Mouse (Mus musculus): ENCODE measurements around the gene Pigyl. TPM values are rescaled to one million over a fixed set of nuclear protein-coding genes. Genes with fewer than 3 reads are reported as not detected.

The Pigyl gene
- polyA plus RNA-seq, 1 experiment from 2014 or later, result 75.6 TPM

DNA sequence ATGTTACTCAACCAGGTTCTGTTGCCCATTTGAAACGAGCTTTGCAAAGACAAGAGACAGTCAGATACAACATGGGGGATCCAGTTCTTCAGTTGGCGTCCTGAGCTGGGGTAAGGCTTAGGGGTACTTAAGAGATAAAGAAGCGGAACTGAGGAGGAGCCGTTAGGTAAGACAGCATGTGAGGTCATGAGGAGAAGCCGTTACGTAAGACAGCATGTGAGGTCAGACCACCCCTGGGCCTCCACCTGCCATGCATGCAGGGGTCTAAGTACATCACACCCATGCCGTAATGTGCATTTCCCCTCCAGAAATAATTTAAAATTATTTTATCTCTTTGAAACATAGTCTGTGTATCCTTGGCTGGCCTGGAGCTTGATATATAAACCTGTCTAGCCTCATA lies 6.3 kb downstream of the Pigyl start:
- H3K36me3 ChIP-seq, result 0 out of 2 replicates have a peak, but pooled peaks cover 9% of the 10 kb centered on the region
- H3K9me3 ChIP-seq (replicated peaks), result 0 out of 2 replicates have a peak, but pooled peaks cover 6% of the 10 kb centered on the region
- no peak overlapping the region for H3K4me3 ChIP-seq (replicated peaks)
- no peak overlapping the region for H3K9ac ChIP-seq
- 79% methylated on average over 7 of the region's 7 CpGs for WGBS
- ATAC-seq (ENCODE audit: insufficient number of reproducible peaks, low FRiP score, low TSS enrichment, low read depth), result no peak
- no peaks in the 10 kb centered on the region for H3K27me3 ChIP-seq
- H3K27ac ChIP-seq (replicated peaks), result no peak overlapping the region
- no peak overlapping the region for H3K4me2 ChIP-seq (replicated peaks)
- H3K4me1 ChIP-seq, result peaks cover 3% of the 10 kb centered on the region; the same call in 1 of the 2 replicates

DNA sequence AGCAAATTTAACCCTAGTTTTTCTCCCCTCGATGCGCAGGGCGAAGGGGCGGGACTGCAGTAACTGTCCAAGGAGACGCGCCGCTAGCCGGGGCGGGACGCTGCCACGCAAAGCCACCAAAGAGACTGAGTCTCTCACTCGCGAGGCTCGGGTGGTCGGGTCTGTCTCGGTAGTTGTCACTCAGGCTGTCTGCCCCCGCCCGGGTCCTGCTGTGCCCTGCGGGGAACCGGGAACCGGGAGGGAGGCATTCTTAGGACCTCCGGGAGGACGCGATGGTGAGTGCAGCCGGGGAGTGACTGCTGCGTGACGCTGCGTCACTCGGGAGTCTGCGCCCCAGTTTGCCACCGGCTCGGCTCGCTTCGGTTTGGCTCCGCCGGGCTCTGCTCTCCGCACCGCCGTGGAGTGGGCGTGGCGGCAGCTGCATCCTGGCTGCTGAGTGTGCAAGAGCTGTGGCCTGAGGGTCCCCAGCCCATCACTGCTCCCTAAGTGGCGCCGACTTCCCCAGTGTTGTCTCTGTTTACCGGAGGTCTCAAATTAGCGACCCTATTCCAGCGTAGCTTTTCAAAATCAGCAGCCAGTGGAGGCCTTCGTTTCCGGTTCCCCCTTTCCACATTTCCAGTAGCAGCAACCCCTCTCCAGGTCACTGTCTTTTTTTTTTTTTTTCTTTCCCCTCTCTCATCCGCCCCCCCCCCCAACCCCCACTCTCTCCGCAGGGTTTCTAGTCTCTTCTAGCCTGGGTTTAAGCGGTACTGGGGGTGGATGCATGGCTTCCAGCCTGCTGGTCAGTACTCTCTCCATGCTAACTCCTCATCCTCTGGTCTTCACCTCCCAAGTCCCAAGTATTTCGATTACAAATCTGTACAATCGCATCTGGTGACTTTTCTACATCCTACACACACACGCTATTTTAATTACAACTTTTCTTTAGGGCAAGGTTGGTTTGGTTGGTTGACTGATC lies 8.3 kb downstream of the Pigyl start:
- Histone ChIP-seq H3K9ac (peak overlapping the region; percentile 63), H3K9me3 (replicated peaks) (0 out of 2 replicates have a peak, but pooled peaks cover 6% of the 10 kb centered on the region), H3K4me1 (no peaks in the 10 kb centered on the region), H3K4me3 (replicated peaks) (peak overlapping the region; percentile 59), H3K36me3 (no peaks in the 10 kb centered on the region), H3K4me2 (replicated peaks) (peak overlapping the region; percentile 93), H3K27me3 (no peaks in the 10 kb centered on the region), H3K27ac (replicated peaks) (no peak overlapping the region; the same call in 1 of the 2 replicates)
- 2% methylated on average over 54 of the region's 54 CpGs for WGBS
- ATAC-seq (ENCODE audit: insufficient number of reproducible peaks, low FRiP score, low TSS enrichment, low read depth), result peak; percentile 69; the same call in 1 of the 2 replicates

- no peak overlapping the region for H3K4me3 ChIP-seq (replicated peaks)
- 48% methylated on average over 6 of the region's 6 CpGs for WGBS
Measured at GRCm38 (mm10) chr9:22165964-22166363, 9.3 kb downstream of the Pigyl start.

DNA sequence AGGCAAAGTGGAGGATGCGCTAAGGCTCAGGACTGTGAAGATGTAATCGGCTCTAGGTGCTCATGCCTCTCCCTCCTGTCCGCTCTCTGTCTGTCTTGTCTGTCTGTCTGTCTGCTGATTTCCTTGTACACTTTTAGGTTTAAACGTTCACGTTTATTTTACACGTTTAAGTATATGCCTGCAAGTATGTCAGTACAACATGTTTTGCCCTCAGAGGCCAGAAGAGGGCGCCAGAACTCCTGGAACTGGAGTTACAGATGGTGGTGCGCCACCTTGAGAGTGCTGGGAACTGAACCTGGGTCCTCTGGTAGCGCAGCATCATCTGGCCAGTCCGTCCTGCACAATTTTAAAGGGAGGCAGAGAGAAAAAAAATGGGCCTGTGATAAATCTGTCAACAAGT lies 10.0 kb downstream of the Pigyl start:
- no peaks in the 10 kb centered on the region for H3K4me1 ChIP-seq
- 0 out of 2 replicates have a peak, but pooled peaks cover 6% of the 10 kb centered on the region for H3K9me3 ChIP-seq (replicated peaks)
- H3K27ac ChIP-seq (replicated peaks), result no peak overlapping the region
- no peaks in the 10 kb centered on the region for H3K36me3 ChIP-seq
- ATAC-seq (ENCODE audit: insufficient number of reproducible peaks, low FRiP score, low TSS enrichment, low read depth), result no peak
- 91% methylated on average over 10 of the region's 10 CpGs for WGBS
- H3K9ac ChIP-seq, result no peak overlapping the region
- no peak overlapping the region for H3K4me2 ChIP-seq (replicated peaks)
- no peak overlapping the region for H3K4me3 ChIP-seq (replicated peaks)
- no peaks in the 10 kb centered on the region for H3K27me3 ChIP-seq

More at GRCm38 (mm10) chr9:22165964-22166363, 9.3 kb downstream of the Pigyl start:
- Histone ChIP-seq H3K27me3 (no peaks in the 10 kb centered on the region), H3K4me2 (replicated peaks) (no peak overlapping the region), H3K9ac (no peak overlapping the region), H3K9me3 (replicated peaks) (0 out of 2 replicates have a peak, but pooled peaks cover 6% of the 10 kb centered on the region), H3K27ac (replicated peaks) (no peak overlapping the region), H3K4me1 (no peaks in the 10 kb centered on the region), H3K36me3 (no peaks in the 10 kb centered on the region)
- no peak for ATAC-seq (ENCODE audit: insufficient number of reproducible peaks, low FRiP score, low TSS enrichment, low read depth)

GRCm38 (mm10) chr9:22167751-22168150 lies 11.1 kb downstream of the Pigyl start:
- 98% methylated on average over 4 of the region's 4 CpGs for WGBS
- Histone ChIP-seq H3K36me3 (no peaks in the 10 kb centered on the region), H3K9ac (no peak overlapping the region), H3K4me1 (no peaks in the 10 kb centered on the region), H3K9me3 (replicated peaks) (0 out of 2 replicates have a peak, but pooled peaks cover 6% of the 10 kb centered on the region), H3K4me2 (replicated peaks) (no peak overlapping the region), H3K4me3 (replicated peaks) (no peak overlapping the region), H3K27me3 (no peaks in the 10 kb centered on the region), H3K27ac (replicated peaks) (no peak overlapping the region)
- no peak for ATAC-seq (ENCODE audit: insufficient number of reproducible peaks, low FRiP score, low TSS enrichment, low read depth)

DNA sequence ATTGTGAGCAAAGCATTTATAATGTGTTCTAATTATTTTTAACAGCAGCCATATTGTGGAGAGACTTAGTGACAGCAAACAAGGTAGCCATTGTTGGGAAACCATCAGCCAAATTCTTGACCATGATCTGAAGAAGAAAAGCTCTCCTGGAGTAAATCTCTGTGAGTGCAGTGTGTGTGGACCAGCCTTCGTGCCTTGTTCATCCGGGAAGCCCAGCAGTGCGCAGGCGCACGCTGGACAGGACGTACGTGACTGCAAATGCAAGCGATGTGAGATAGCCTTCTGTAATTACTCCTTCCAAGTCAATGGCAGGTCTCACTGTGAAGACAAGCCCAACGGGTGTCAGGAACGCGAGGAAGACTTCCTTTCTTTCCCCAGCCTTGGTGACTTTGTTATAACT lies 12.7 kb downstream of the Pigyl start:
- H3K4me2 ChIP-seq (replicated peaks), result no peak overlapping the region
- no peak overlapping the region for H3K9ac ChIP-seq
- H3K4me3 ChIP-seq (replicated peaks), result no peak overlapping the region
- no peaks in the 10 kb centered on the region for H3K4me1 ChIP-seq
- ATAC-seq (ENCODE audit: insufficient number of reproducible peaks, low FRiP score, low TSS enrichment, low read depth), result no peak
- H3K27me3 ChIP-seq, result no peaks in the 10 kb centered on the region
- H3K36me3 ChIP-seq, result no peaks in the 10 kb centered on the region
- no peak overlapping the region for H3K27ac ChIP-seq (replicated peaks)
- 94% methylated on average over 11 of the region's 11 CpGs for WGBS
- H3K9me3 ChIP-seq (replicated peaks), result 0 out of 2 replicates have a peak, but pooled peaks cover 6% of the 10 kb centered on the region

GRCm38 (mm10) chr9:22172318-22172717 lies 15.7 kb downstream of the Pigyl start:
- no peaks in the 10 kb centered on the region for H3K9me3 ChIP-seq (replicated peaks)
- H3K4me2 ChIP-seq (replicated peaks), result no peak overlapping the region
- H3K4me3 ChIP-seq (replicated peaks), result no peak overlapping the region
- no peak for ATAC-seq (ENCODE audit: insufficient number of reproducible peaks, low FRiP score, low TSS enrichment, low read depth)
- no peaks in the 10 kb centered on the region for H3K27me3 ChIP-seq
- H3K36me3 ChIP-seq, result no peaks in the 10 kb centered on the region
- H3K27ac ChIP-seq (replicated peaks), result no peak overlapping the region
- no peaks in the 10 kb centered on the region for H3K4me1 ChIP-seq
- H3K9ac ChIP-seq, result no peak overlapping the region
- 88% methylated on average over 4 of the region's 4 CpGs for WGBS

DNA sequence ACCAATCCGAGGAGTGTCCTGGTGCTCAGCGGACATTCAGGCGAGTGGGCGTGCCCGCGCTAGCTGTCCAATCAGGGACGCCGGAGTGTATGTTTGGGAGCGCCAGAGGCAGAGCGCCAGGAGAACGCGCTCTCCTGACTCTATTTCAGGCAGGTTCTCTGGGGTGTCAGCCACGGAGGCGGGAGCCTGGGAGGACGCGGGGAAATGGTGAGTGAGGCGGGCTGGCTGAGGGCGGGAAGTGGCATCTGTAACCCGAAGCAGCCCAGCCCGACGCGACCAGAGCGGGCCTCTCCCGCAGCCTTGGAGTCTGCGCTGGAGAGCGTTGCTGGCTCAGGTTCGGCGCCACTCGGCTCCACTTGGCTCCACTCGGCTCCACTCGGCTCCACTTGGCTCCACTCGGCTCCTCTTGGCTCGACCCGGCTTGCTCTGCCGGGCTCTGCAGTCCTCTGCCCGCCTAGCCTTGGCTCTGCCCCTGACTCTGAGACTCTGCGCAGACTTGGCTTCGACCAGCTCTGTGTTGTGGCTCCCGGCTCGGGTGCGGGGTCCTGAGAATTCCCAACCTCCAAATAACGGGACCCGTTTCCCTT lies 31.5 kb downstream of the Pigyl start, which contains the start of gene Zfp872:
TSS of gene Zfp872 (plus strand) at position 66 of the 587 bp plus-strand sequence.
- 0 out of 2 replicates have a peak, but pooled peaks cover 11% of the 10 kb centered on the region for H3K9me3 ChIP-seq (replicated peaks)
- H3K27me3 ChIP-seq, result no peaks in the 10 kb centered on the region
- H3K4me2 ChIP-seq (replicated peaks), result peak within 1 kb of the TSS; percentile 78
- ATAC-seq (ENCODE audit: insufficient number of reproducible peaks, low FRiP score, low TSS enrichment, low read depth), result peak; percentile 69
- peak within 1 kb of the TSS; percentile 49 for H3K4me3 ChIP-seq (replicated peaks)
- no peak within 1 kb of the TSS; the same call in 1 of the 2 replicates for H3K27ac ChIP-seq (replicated peaks)
- H3K36me3 ChIP-seq, result no peaks in the 10 kb centered on the region
- peak within 1 kb of the TSS; percentile 44 for H3K9ac ChIP-seq
- WGBS, result 17% methylated on average over 41 of the region's 43 CpGs
- H3K4me1 ChIP-seq, result peaks cover 4% of the 10 kb centered on the region; the same call in 1 of the 2 replicates

- Histone ChIP-seq H3K27ac (replicated peaks) (no peak overlapping the region), H3K4me1 (no peaks in the 10 kb centered on the region), H3K4me3 (replicated peaks) (no peak overlapping the region), H3K36me3 (no peaks in the 10 kb centered on the region), H3K9ac (no peak overlapping the region), H3K27me3 (no peaks in the 10 kb centered on the region), H3K9me3 (replicated peaks) (peaks cover 16% of the 10 kb centered on the region), H3K4me2 (replicated peaks) (no peak overlapping the region)
- 47% methylated on average over 5 of the region's 5 CpGs for whole genome bisulfite sequencing
- no peak for ATAC-seq (ENCODE audit: insufficient number of reproducible peaks, low FRiP score, low TSS enrichment, low read depth)
Measured at GRCm38 (mm10) chr9:22196412-22196811, 39.8 kb downstream of the Pigyl start.
